Mouse (Mus musculus) MEL (cell line): ENCODE data around the gene Btn1a1.

Experiments used
- CHD2 ChIP-seq: IDR thresholded peaks from 2 replicates; pipeline ENCODE4 v1.6.1; 2011; ENCODE audit warnings: low read length, improper control_type of control experiment
- CTCF ChIP-seq, 3 experiments: IDR thresholded peaks in 2 of 3; conservative IDR thresholded peaks in 1 of 3; 2 replicates each; pipeline ENCODE4 v1.5.1; 2011 to 2012; ENCODE audit warnings: low read length in 3 of 3, low read depth in 2 of 3, mild to moderate bottlenecking in 2 of 3, improper control_type of control experiment in 1 of 3, inconsistent platforms in 1 of 3, mixed read lengths in 1 of 3, moderate library complexity in 1 of 3; ENCODE audit not compliant: control insufficient read depth in 1 of 3, insufficient read depth in 1 of 3, poor library complexity in 1 of 3, severe bottlenecking in 1 of 3
- MYC ChIP-seq: IDR thresholded peaks from 2 replicates; pipeline ENCODE4 v1.6.1; 2011; ENCODE audit warnings: low read depth, mild to moderate bottlenecking, low read length, improper control_type of control experiment, moderate library complexity
- POLR2A ChIP-seq, 2 experiments: IDR thresholded peaks; 2 replicates each; pipeline ENCODE4 v1.6.1; 2011 to 2012; ENCODE audit warnings: low read length in 2 of 2, mild to moderate bottlenecking in 2 of 2, control low read depth in 1 of 2, improper control_type of control experiment in 1 of 2, low read depth in 1 of 2, moderate library complexity in 1 of 2; ENCODE audit not compliant: control insufficient read depth in 1 of 2, insufficient read depth in 1 of 2, poor library complexity in 1 of 2
- POLR2AphosphoS2 ChIP-seq: IDR thresholded peaks from 2 replicates; pipeline ENCODE4 v1.6.1; 2011; ENCODE audit warnings: low read length, improper control_type of control experiment
- TBP ChIP-seq: IDR thresholded peaks from 2 replicates; pipeline ENCODE4 v1.8.0; 2011; ENCODE audit warnings: low read depth, low read length, improper control_type of control experiment
- ZC3H11A ChIP-seq: IDR thresholded peaks from 2 replicates; pipeline ENCODE4 v1.6.1; 2012; ENCODE audit warnings: low read depth, mild to moderate bottlenecking, inconsistent platforms, low read length, improper control_type of control experiment

GRCm38 (mm10) chr13:23502916-23503315 lies 37.2 kb upstream of the Btn1a1 start:
- TF ChIP-seq ZC3H11A (no peak), POLR2A (IDR thresholded peaks at IDR 0.05; ENCODE audit: control insufficient read depth in 1 of 2, insufficient read depth in 1 of 2, low read depth in 1 of 2, low read length in 2 of 2, poor library complexity in 1 of 2) (no peak), CHD2 (no peak), TBP (no peak), CTCF (IDR thresholded peaks at IDR 0.05 in 2 of 3, conservative IDR thresholded peaks at IDR 0.05 in 1 of 3; ENCODE audit: control insufficient read depth in 1 of 3, insufficient read depth in 1 of 3, low read depth in 2 of 3, low read length in 3 of 3, poor library complexity in 1 of 3, severe bottlenecking in 1 of 3) (no peak), POLR2AphosphoS2 (no peak), MYC (no peak)
